Mouse (Mus musculus) megakaryocyte progenitor cell, adult 5-6 weeks (primary cell): ENCODE data around the gene Fbxo30. TPM values are rescaled to one million over a fixed set of nuclear protein-coding genes. Genes with fewer than 3 reads are reported as not detected.
"Not testable (repeated sequence)": the region's sequence is repeated elsewhere in the genome, so short reads cannot be mapped to it uniquely, and the experiment has no call there.

ENCODE experiments used
- ATAC-seq: replicated peaks from 2 replicates; pipeline ENCODE4 v1.8.0; 2016; ENCODE audit warnings: mild to moderate bottlenecking, moderate TSS enrichment, inconsistent platforms; ENCODE audit not compliant: poor library complexity
- total RNA-seq, 2 experiments: library from RNA; stranded (forward) in 1 of 2; stranded (reverse) in 1 of 2; fragments of 157-497, 149-512 nt in 1 of 2; fragments of 200-1000 nt in 1 of 2; gene quantifications; 2 replicates each; pipeline versions ENCODE4 v1.2.3 to v1.2.4; 2015 to 2017

The Fbxo30 gene
- total RNA-seq (2015): 13.3 and 15.4 TPM in 2 replicates
- total RNA-seq (2017): 9.6 and 12.3 TPM in 2 replicates

- ATAC-seq: peak; percentile 81
Observed at GRCm38 (mm10) chr10:11280578-11281463, at the start of gene Fbxo30. Gene Fbxo30, plus strand, starts transcription at chr10:11281330.

DNA sequence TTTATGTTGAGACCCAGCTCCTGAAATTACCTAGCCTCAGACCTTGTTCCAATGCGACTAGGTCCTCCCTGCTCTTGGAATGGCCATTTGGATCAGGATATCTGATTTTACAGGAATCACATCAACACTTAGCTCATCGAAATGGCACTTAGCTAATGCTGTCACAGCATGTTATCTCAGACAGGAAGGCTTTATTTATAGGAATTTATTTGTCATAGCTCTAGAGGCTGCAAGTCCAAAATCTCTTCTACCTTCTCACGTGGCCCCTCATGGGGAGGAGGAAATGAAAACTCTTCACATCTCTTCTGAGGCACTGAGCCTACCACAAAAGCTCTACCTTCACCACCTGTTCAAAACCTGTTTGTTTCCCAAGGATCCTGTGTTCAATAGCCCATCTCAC lies 47.9 kb upstream of the Fbxo30 start:
- no peak for ATAC-seq

DNA sequence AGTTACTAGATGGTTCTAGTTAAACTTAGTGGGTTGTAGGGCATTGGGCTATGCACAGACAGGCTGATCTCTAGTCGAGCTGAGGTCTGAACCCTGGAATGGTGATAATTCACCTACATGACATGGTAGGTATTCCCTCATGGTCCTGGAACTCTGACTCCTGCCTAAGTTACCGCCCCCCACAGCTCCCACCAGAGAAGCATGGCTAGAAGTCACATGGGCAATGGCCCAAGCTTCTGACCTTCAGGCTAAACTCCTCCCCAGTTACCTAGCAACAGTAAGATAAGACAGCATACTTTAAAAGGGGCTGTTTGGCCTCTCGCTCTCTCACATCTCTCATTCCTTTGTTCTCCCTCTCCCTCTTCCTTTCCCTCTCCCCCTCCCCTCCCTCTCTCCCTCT lies 38.1 kb upstream of the Fbxo30 start:
- ATAC-seq: not testable (repeated sequence)

DNA sequence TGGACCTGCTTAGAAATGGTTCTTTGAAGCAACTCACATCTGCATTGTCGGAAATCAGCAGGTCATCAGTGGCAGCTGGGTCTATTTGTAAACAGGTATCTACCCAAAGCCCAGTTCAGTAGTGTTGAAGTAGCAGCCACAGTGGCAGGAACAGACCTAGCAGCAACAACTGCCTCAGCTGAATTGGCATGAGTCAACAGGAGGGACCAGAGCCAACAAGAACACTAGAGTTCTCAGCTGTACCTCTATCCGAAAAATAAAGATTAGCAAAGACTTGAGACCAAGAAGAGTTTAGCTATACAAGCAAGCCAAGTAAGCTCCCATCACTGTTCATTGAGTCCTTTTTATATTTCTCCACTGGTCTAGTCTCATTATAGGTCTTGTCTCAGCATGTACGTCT lies 32.9 kb upstream of the Fbxo30 start:
- ATAC-seq: no peak

GRCm38 (mm10) chr10:11250247-11250997 lies 30.7 kb upstream of the Fbxo30 start:
- ATAC-seq: no peak

- ATAC-seq: not testable (repeated sequence)
Observed at GRCm38 (mm10) chr10:11253581-11253980, 27.5 kb upstream of the Fbxo30 start.

DNA sequence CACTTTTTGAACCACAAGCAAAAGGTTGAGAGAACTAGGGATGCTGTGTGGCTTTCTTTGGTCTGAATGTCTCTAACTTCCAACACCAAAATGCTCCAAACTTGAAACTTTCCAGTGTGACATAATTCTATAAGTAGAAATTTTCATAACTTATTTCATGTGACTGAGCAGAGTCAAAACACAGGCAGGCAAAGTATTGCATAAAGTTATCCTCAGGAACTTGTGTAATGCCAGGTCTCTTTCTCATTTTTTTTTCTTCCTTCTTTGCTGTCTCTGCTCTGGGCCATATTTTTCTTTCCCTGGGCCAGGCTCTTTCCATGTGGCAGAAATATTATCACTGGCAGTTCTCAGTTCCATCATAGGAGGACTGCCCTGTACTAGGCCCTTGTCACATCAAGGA lies 21.0 kb upstream of the Fbxo30 start:
- peak; percentile 75 for ATAC-seq

DNA sequence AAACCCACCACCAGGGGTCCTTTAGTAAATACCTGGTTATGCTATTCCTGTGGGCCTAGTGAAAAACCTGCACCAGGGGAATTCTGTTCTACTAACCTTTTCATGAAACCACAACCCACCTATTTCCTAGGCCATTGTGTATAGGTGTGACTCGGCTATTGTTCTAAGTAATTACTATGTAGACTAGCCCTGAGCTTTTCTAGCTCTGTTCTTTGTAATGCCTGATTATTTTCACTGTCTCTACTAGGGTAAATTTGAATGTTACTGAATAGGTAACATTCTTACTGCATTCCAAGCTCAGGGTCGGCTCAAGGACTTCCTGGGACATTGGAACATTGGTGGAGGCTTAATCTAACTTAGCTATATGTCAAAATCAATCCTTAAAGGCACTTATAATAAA lies 18.8 kb upstream of the Fbxo30 start:
- ATAC-seq: not testable (repeated sequence)

DNA sequence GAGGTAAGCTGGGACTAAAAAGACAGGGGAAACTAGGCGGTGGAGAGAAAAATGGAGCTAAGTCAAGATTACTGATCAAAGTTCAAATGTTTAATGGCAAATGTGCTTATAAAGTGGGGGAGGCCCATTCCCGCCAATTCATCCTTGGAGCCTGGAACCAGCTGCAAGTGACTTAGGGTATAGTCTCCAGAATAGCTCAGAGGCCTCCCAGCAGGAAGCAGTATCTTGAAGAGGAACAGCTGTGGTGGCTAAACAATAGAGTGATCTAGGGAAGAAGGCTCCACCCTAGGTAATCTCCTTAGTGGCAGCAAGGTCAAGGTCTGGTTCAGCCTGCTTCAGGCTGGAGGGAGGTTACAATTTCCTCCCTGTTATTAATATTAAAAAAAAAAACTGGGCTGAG lies 17.3 kb upstream of the Fbxo30 start:
- ATAC-seq: not testable (repeated sequence)

DNA sequence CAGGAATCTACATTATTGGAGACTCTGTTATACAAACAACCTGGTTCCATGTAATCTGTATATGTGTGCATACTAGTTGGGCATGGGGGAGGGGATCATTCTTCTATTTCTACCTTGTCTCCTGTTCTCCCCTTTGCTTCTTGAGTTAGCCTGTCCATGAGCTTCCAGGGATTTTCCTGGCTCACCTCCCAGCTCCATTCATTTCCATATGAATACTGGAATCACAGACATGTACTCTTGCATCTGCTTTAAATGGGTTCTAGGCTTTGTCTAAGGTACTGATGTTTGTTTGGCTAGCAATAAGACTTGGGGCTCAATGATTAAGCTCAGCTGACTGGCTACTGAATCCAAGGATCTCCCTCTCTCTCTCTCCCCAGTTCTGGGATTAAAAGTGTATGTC lies 12.0 kb upstream of the Fbxo30 start:
- no peak for ATAC-seq

- ATAC-seq: no peak
Observed at GRCm38 (mm10) chr10:11274431-11274830, 6.7 kb upstream of the Fbxo30 start.

DNA sequence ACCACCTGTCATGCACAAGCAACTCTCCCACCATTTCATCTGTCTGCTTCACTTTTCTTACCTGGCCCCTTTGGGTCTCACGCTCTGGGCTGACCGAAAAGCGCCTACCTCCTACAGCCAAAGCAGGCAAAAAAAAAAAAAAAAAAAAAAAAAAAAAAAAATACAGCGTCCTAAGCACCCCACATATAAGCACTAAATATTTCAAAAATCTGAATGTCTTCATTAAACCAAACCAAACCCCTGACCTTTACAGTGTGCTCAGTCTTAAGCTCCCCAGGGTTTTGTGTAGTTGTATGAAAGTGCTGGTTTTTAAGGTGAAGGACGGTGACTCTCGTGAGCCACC lies 924 bp upstream of the Fbxo30 start:
- no peak for ATAC-seq

DNA sequence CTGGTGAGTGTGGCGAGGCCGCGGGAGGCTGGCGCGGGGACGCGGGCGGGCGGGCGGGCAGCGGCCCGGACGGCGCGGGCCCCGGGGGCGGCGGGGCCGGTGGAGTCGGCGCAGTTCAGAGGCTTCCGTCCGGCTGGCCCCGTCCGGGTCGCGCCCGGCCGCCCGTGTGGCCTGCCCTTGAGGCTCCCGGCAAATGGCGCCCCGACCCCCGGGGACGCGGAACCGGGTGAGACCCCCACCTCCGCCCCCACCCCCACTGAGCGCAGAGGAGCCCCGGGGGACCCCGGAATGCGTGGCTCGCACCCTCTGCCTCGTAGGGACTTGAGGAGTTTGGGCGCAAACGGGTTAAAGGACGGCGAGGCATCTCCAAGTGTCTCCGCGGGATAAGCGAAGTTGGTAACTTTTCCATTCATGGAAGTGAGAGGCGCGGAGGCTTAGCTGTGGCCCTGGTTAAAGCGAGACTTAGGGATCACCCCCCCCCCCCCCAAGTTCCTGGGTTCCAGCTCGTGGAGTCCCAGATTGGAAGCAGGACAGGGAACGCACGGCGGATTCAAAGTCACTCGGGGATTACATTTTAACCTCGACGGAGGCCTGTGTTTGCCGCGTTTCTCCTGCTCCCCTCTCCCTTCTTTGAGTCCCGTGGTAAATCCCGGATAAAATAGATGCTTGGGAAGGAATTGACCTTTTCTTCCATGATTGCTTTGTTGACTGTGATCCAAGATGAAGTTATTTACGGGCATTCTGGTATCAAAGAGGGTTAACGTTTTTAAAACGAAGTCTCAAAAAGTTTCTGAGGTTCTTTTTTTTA lies 572 bp downstream of the Fbxo30 start:
- no peak for ATAC-seq

DNA sequence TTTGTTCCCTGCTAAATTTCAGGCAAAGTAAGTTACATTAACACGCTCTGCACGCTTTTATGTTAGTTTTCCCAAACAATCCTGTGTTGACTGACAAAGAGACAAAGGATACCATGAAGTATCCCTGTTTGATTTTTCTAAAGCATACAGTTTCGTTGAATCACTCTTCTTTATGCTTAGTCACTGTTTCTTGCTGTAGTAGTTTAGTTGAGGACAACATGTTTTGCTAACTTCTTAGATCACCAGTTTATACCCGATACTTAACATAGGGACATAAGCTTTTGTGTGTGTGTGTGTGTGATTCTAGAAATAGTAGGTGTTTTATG lies 1.1 kb downstream of the Fbxo30 start:
- ATAC-seq: peak; percentile 13; the same call in 1 of the 2 replicates

DNA sequence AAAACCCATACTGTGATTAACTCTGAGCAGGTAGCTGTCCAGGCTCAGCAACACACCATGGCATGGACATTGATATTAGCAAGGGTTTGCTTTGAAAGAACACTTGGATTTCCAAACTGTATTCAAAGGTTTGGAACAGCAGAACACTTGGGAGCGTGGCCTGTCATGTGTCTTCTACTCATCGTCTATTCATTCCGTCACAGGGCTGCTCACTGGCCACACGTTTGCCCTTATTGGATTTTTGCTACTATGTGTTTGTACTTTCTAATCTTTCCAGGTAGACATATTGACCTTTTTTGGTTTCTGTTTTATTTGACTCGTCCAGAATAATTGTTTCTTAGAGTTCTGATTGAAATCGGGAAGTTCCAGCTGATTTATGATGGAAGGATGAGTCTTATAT lies 17.3 kb downstream of the Fbxo30 start:
- ATAC-seq: no peak

DNA sequence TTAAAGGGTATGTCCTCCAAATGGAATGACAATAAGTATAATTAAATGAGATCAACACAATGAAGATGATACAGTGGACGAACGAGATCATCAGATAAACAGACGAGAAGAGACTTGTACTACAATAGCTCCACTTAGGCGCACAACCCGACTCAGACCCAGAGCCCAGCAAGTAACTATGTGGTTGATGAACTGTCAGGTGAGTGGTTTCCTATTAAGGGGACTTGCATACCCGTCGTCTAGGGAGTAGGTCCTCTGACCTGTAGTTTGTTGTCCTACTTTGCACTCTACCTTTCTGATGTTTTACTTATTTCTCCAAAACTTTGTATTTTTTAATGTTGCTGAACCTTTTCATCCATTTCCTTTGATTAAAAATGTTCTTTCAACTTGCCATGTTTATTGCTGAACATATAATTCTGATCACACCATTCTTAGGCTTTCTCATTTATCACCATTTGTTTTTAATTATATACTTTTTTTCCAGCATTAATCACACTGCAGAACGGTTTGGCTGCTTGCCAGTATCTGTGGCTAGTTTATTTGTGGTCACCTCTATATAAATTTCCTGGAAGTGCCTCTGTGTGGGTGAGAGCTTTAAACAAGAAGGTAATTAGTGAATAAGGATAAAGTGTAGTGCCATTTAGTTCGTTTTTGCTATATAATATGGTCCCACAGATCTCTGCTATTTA lies 24.4 kb downstream of the Fbxo30 start:
- ATAC-seq: no peak

DNA sequence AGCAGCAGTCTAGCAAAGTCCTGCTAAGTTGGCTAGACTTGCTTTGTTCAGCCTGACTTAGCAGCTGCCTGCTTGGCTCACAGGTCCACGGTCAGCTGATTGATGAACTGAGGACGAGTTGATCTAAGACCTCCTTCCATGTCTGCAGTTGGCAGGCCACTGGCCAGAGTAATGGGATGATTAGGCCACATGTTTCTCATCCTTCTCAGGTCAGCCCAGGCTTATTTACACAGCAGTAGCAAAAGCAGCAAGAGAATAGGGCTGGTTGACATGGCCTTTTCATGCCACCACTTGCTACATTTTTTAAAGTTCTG lies 24.9 kb downstream of the Fbxo30 start:
- ATAC-seq: no peak

GRCm38 (mm10) chr10:11309866-11310265 lies 28.7 kb downstream of the Fbxo30 start:
- no peak for ATAC-seq

- ATAC-seq: peak; percentile 74
Observed at GRCm38 (mm10) chr10:11310481-11310880, 29.4 kb downstream of the Fbxo30 start.

GRCm38 (mm10) chr10:11317856-11318454 lies 36.8 kb downstream of the Fbxo30 start:
- not testable (repeated sequence) for ATAC-seq
